Mouse (Mus musculus) macrophage (primary cell): ENCODE data around the gene D430041D05Rik. TPM values are rescaled to one million over a fixed set of nuclear protein-coding genes. Genes with fewer than 3 reads are reported as not detected.

Experiments
- H3K27ac ChIP-seq: fragments of 350-480 bp; formaldehyde crosslinking; 2 replicates; pipeline ENCODE4 v1.9.0; 2021
- H3K36me3 ChIP-seq: fragments of 350-480 bp; formaldehyde crosslinking; 2 replicates; pipeline ENCODE4 v1.9.0; 2021; ENCODE audit errors: inconsistent target
- H3K4me3 ChIP-seq: fragments of 350-480 bp; formaldehyde crosslinking; 2 replicates; pipeline ENCODE4 v1.9.0; 2021; ENCODE audit errors: inconsistent target
- H3K79me2 ChIP-seq: fragments of 350-480 bp; formaldehyde crosslinking; 2 replicates; pipeline ENCODE4 v1.9.0; 2021; ENCODE audit errors: inconsistent target
- WGBS: methylation state at CpG from one replicate; pipeline ENCODE4 v1.1.7; 2026; ENCODE audit warnings: inconsistent platforms; ENCODE audit not compliant: missing documents; 5-methylcytosine and 5-hydroxymethylcytosine counted together
- polyA plus RNA-seq: library from polyadenylated mRNA; stranded (reverse); fragments of 250-400 nt; gene quantifications from 3 replicates; pipeline ENCODE4 v1.2.4, GENCODE M21; 2018; ENCODE audit warnings: inconsistent platforms
- total RNA-seq, 78 experiments: library from RNA; depleted of rRNA; stranded (reverse); fragments of 250-400 nt; gene quantifications; 1 replicate in 9 of 78; 2 replicates in 24 of 78; 3 replicates in 43 of 78; 4 replicates in 2 of 78; pipeline ENCODE4 v1.2.4; 2018; ENCODE audit warnings: inconsistent platforms in 56 of 78

Gene D430041D05Rik
- total RNA-seq (2018; cell fraction: chromatin; rRNA removed), result under 1 TPM in 1 of 26 experiments, not detected in 25; 0.08 TPM
- total RNA-seq (2018; cell fraction: cytosol; rRNA removed), result not detected
- total RNA-seq (2018; cell fraction: nucleus; rRNA removed), result under 1 TPM in 1 of 26 experiments, not detected in 25; 0.07 TPM
- not detected in 3 replicates for polyA plus RNA-seq

DNA sequence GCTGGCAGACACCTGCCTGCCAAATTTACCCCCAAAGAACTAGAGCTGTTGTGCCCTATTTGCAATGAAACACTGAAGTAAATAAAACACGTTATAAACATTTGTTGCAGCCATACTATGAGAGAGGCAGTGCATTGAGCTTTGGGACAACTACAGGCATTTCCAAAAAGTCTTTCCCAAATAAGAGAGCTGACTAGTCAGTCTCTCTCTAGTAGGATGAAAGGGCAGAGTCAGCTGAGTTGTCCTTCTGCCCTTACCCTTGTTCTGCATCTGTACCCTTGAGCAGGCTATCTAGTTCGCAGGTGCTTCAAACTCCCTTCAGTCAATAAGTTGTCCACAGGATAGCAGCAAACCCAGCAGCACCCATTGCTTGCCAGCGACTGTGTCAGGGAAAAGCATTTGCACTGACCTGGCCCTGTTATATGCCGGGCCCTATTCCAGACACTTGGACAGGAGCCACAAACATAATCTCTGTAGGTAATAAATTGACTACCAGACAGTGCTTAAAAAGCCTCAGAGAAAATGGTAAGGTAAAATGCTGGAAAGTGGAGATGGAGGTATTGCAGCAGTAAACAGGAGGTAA is at the start of gene D430041D05Rik:
Gene D430041D05Rik, minus strand, starts transcription at position 51 of the 583 bp plus-strand sequence.
- no peak within 1 kb of the TSS for H3K27ac ChIP-seq
- H3K4me3 ChIP-seq, result no peak within 1 kb of the TSS
- 70% methylated on average over 3 of the region's 4 CpGs for WGBS
- H3K79me2 ChIP-seq, result no peaks in the 10 kb centered on the region
- no peaks in the 10 kb centered on the region for H3K36me3 ChIP-seq

- Histone ChIP-seq H3K79me2 (peaks cover 100% of the 10 kb centered on the region), H3K27ac (no peak overlapping the region), H3K4me3 (no peak overlapping the region), H3K36me3 (no peaks in the 10 kb centered on the region)
- WGBS, result 29% methylated on average over 3 of the region's 3 CpGs
Observed at GRCm38 (mm10) chr2:104460021-104460420, 49.2 kb upstream of the D430041D05Rik start.

- Histone ChIP-seq H3K36me3 (no peaks in the 10 kb centered on the region), H3K79me2 (peaks cover 100% of the 10 kb centered on the region), H3K27ac (no peak overlapping the region), H3K4me3 (no peak overlapping the region)
- 87% methylated on average over 8 of the region's 8 CpGs for WGBS
Observed at GRCm38 (mm10) chr2:104458569-104459332, 47.9 kb upstream of the D430041D05Rik start.

DNA sequence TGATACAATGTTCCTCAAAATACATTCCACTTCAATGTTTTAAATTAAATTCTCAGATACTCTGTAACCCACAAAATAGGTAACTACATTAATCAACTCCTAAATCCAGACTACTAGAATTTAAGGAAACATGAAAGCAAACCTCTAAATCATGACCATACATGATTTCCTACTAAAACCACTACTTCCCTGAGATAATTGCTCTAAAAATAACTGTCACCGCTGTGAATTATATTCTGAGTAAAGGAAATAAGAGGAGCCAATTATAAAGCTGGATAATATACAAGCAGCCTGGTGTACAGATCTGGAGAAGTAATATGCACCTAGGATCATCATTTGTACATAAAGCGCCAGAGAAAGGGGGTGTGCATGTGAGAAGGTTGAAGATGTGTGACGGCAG is 46.3 kb upstream of the D430041D05Rik start:
- Histone ChIP-seq H3K79me2 (peaks cover 100% of the 10 kb centered on the region), H3K27ac (no peak overlapping the region), H3K36me3 (no peaks in the 10 kb centered on the region), H3K4me3 (no peak overlapping the region)
- 12% methylated on average over 3 of the region's 3 CpGs for WGBS

DNA sequence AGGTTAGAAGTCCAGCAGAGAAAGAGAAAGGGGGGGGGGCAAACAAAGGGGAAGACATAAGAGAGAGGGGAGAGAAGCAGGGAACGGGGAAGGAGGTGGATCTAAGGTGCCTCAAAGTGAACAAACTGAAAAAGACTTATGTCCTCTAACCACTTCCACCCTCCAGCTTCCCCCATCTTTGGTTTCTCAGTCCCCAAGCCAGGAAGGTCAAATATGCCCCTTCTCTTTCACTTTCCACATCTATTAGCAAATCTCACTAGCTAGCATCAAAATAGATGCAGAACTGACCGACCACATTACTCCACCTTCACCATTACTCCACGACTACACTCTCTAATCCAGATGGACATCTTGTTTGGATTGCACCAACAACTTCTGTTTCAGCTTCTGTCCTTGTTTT is 39.9 kb upstream of the D430041D05Rik start:
- WGBS, result 0% methylated on average over 3 of the region's 3 CpGs
- Histone ChIP-seq H3K27ac (no peak overlapping the region), H3K36me3 (no peaks in the 10 kb centered on the region), H3K79me2 (peaks cover 98% of the 10 kb centered on the region), H3K4me3 (no peak overlapping the region)

DNA sequence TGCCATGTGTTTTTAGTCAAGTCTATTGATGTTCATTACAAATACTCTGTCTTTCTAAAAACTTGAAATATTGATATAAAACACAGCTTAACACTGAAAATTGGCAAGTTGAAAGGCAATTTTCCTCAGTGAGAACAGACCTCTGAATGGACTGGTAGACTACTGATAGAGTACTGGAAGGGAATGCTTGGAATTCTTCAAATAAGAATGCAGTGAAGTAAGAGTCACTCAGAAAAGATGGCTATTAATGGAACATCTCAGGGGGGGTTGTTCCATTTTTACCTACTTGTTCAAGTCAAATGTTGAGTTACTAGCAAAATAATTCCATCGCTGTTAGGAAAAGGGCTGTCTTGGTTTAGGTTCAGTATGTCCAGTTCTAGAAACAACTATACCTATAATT is 38.4 kb upstream of the D430041D05Rik start:
- Histone ChIP-seq H3K79me2 (peaks cover 87% of the 10 kb centered on the region), H3K27ac (no peak overlapping the region), H3K4me3 (no peak overlapping the region), H3K36me3 (no peaks in the 10 kb centered on the region)
- WGBS, result 100% methylated on average over 1 of the region's 1 CpGs

DNA sequence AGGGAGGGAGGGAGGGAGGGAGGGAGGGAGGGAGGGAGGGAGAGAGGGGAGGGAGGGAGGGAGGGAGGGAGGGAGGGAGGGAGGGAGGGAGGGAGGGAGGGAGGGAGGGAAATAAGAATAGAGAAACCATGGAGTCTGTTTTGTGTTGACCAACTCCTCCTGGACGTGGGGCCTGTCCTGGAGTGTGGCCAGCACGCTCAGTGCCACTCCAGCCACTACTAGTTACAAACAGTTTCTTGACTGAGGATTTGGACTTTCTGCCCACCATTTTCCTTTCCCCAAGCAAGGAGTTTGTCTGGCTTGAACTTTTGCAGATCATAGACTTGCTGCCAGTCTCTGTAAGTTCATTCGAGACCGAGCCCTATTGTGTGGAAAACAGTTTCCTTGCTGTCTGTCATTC is 37.4 kb upstream of the D430041D05Rik start:
- WGBS, result 93% methylated on average over 4 of the region's 4 CpGs
- peaks cover 77% of the 10 kb centered on the region for H3K79me2 ChIP-seq
- H3K27ac ChIP-seq, result no peak overlapping the region
- H3K36me3 ChIP-seq, result peaks cover 2% of the 10 kb centered on the region; the same call in 1 of the 2 replicates
- H3K4me3 ChIP-seq, result no peak overlapping the region

DNA sequence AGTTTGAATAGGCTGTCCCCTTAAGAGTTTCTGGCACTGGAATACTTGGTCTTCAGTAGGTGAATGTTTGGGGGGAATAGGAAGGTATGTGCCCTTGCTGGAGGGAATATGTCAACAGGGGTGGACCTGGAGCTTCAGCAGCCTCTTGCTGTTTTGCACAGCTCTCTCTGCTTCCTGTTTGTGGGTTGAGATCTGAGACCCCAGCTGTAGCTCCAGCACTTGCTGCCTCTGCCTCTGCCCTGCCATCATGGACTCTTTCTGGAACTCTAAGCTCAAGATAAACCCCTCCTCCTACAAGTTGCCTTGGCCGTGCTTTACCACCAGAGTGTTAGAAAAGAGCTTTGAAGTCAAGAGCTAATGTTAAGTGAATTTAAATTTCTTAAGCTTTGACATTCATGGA is 35.2 kb upstream of the D430041D05Rik start:
- Histone ChIP-seq H3K79me2 (peaks cover 55% of the 10 kb centered on the region), H3K4me3 (no peak overlapping the region), H3K36me3 (peaks cover 18% of the 10 kb centered on the region; the same call in 1 of the 2 replicates), H3K27ac (no peak overlapping the region)
- whole genome bisulfite sequencing, result 76% methylated on average over 1 of the region's 1 CpGs

GRCm38 (mm10) chr2:104444776-104445175 is 34.0 kb upstream of the D430041D05Rik start:
- Histone ChIP-seq H3K27ac (no peak overlapping the region), H3K79me2 (peaks cover 43% of the 10 kb centered on the region), H3K36me3 (peaks cover 27% of the 10 kb centered on the region; the same call in 1 of the 2 replicates), H3K4me3 (no peak overlapping the region)
- 17% methylated on average over 2 of the region's 2 CpGs for WGBS

DNA sequence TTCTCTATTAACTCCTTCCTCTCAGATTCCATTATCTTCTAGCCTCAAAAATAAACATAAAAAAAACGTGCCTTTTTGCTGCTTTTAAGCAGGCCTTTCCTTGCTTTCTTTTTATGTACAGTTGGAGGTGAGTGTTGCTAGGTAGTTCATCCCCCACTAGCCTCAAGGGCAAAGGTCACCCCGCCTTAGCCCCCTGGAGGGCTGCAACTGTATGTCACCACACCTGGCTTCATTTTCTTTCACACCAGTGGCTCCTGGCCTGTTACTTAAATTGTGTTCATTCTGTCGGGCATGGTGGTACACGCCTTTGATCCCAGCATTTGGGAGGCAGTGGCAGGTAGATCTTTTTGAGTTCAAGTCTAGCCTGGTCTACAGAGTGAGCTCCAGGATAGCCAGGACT is 31.5 kb upstream of the D430041D05Rik start:
- no peak overlapping the region for H3K4me3 ChIP-seq
- H3K27ac ChIP-seq, result no peak overlapping the region
- WGBS, result 98% methylated on average over 4 of the region's 4 CpGs
- H3K79me2 ChIP-seq, result peaks cover 21% of the 10 kb centered on the region
- H3K36me3 ChIP-seq, result peaks cover 48% of the 10 kb centered on the region

DNA sequence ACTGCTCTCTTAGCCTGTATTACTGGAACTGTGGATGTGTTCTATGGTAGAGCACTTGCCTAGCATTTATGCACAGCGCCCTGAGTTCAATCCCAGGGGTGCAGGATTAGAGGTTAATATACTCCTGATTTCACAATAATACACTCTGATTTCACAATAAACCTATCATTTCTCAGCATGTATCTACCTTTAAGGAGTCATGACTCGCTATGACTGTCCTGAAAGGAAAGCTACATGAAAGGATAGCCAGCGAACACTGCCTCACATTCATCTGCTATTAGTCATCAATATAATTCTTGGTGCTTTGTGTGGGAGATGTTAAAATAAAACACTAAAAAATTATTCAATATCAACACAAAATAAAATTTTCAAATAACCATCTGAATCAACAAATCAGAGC is 25.4 kb upstream of the D430041D05Rik start:
- H3K4me3 ChIP-seq, result no peak overlapping the region
- 85% methylated on average over 3 of the region's 3 CpGs for WGBS
- H3K79me2 ChIP-seq, result no peaks in the 10 kb centered on the region
- H3K36me3 ChIP-seq, result peaks cover 87% of the 10 kb centered on the region
- no peak overlapping the region for H3K27ac ChIP-seq

DNA sequence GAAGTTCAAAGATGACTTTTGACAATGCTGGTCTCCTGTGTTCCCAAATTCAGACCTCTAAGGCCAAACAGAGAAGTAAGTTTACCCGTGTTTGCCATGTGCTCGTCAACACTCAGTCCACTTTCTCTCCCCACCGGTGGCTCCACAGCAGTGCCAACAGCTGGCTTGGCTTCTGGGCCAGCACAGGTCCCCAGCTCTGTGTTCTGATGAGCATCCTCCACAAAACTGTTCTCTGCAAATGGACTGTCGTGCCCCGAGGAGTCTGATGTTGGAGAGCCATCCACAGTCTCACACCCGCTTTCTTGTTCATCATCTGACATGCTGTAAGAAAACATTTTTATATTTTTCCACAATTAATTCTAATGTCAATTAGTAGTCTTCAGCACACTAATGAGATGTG is 20.3 kb upstream of the D430041D05Rik start:
- WGBS, result 92% methylated on average over 6 of the region's 6 CpGs

GRCm38 (mm10) chr2:104430566-104430965 is 19.8 kb upstream of the D430041D05Rik start:
- Histone ChIP-seq H3K36me3 (peaks cover 80% of the 10 kb centered on the region), H3K27ac (no peak overlapping the region), H3K4me3 (no peak overlapping the region), H3K79me2 (no peaks in the 10 kb centered on the region)
- 98% methylated on average over 5 of the region's 5 CpGs for WGBS

More for the DNA sequence above, 20.3 kb upstream of the D430041D05Rik start:
- Histone ChIP-seq H3K79me2 (no peaks in the 10 kb centered on the region), H3K4me3 (no peak overlapping the region), H3K36me3 (peaks cover 85% of the 10 kb centered on the region), H3K27ac (no peak overlapping the region)

DNA sequence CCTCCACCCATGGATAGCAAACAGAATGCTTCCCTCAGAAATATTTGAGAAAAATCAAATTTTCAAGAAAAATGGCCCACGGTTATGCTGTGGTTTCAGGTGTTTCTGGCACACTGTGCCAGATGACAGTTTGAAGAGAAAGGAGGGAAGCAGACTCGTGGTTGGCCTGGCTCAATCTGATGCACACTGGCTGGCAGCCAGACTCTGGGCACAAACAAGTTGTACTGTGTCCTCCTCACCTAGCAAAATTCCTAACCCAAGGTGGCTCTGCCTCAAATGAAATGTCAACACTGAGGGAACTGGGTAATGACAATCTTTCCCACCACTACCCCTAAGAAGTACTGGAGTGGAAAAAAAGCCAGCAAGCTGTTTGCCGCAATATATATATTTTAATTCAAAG is 15.3 kb upstream of the D430041D05Rik start:
- Histone ChIP-seq H3K36me3 (peaks cover 38% of the 10 kb centered on the region), H3K79me2 (no peaks in the 10 kb centered on the region), H3K4me3 (no peak overlapping the region), H3K27ac (no peak overlapping the region)
- 60% methylated on average over 3 of the region's 3 CpGs for WGBS

GRCm38 (mm10) chr2:104422230-104422629 is 11.4 kb upstream of the D430041D05Rik start:
- Histone ChIP-seq H3K4me3 (no peak overlapping the region), H3K79me2 (no peaks in the 10 kb centered on the region), H3K27ac (no peak overlapping the region), H3K36me3 (peaks cover 2% of the 10 kb centered on the region)
- 0% methylated on average over 1 of the region's 1 CpGs for WGBS
